Mouse (Mus musculus) C2C12 (cell line): ENCODE measurements around the gene Gm26602. TPM values are rescaled to one million over a fixed set of nuclear protein-coding genes. Genes with fewer than 3 reads are reported as not detected.
A peak's percentile ranks its signal among the peaks of the same experiment; 100 is the strongest.

Experiments used
- H3K27me3 ChIP-seq: one replicate; pipeline ENCODE4 v1.6.1; 2011; ENCODE audit not compliant: control insufficient read depth, insufficient read depth, insufficient read length
- H3K36me3 ChIP-seq: one replicate; pipeline ENCODE4 v1.6.1; 2011; ENCODE audit not compliant: control insufficient read depth, insufficient read depth
- H3K4me3 ChIP-seq: one replicate; pipeline ENCODE4 v1.5.1; 2011; ENCODE audit warnings: mild to moderate bottlenecking, control low read depth; ENCODE audit not compliant: poor library complexity, insufficient read depth, severe bottlenecking
- H3K79me2 ChIP-seq: one replicate; pipeline ENCODE4 v1.6.1; 2011; ENCODE audit not compliant: control insufficient read depth, insufficient read depth
- H3K79me3 ChIP-seq: one replicate; pipeline ENCODE4 v1.6.1; 2011; ENCODE audit warnings: low read depth, control low read depth
- H3ac ChIP-seq: one replicate; pipeline ENCODE3; 2011; ENCODE audit warnings: low read depth; ENCODE audit not compliant: control insufficient read depth, insufficient read length
- CEBPB ChIP-seq: IDR thresholded peaks from one replicate; pipeline ENCODE4 v1.6.1; 2011; ENCODE audit warnings: low read depth, mild to moderate bottlenecking, control low read depth, moderate library complexity
- CTCF ChIP-seq: IDR thresholded peaks from one replicate; pipeline ENCODE4 v1.5.1; 2011; ENCODE audit not compliant: control insufficient read depth, insufficient read depth, insufficient read length
- FOSL1 ChIP-seq: IDR thresholded peaks from one replicate; pipeline ENCODE4 v1.8.0; 2011; ENCODE audit warnings: mild to moderate bottlenecking, low read length; ENCODE audit not compliant: poor library complexity, insufficient read depth, severe bottlenecking
- MAX ChIP-seq: IDR thresholded peaks from one replicate; pipeline ENCODE4 v1.6.1; 2011; ENCODE audit warnings: mild to moderate bottlenecking, control low read depth
- MYOD1 ChIP-seq: IDR thresholded peaks from one replicate; pipeline ENCODE4 v1.6.1; 2011; ENCODE audit warnings: low read depth; ENCODE audit not compliant: control insufficient read depth, insufficient read length
- MYOG ChIP-seq: IDR thresholded peaks from one replicate; pipeline ENCODE4 v1.6.1; 2011; ENCODE audit not compliant: control insufficient read depth, insufficient read length; ENCODE audit errors: extremely low read depth
- USF1 ChIP-seq: IDR thresholded peaks from one replicate; pipeline ENCODE4 v1.6.1; 2011; ENCODE audit warnings: low read depth, mild to moderate bottlenecking, control low read depth, moderate library complexity
- polyA plus RNA-seq: library from polyadenylated mRNA; unstranded; fragments of >200 nt; fragmentation: generic; extraction: Trizol; gene quantifications from one replicate; pipeline ENCODE4 v1.2.1, GENCODE M21; 2012; ENCODE audit warnings: missing spikeins

Gm26602 gene
- polyA plus RNA-seq, 1 experiment: not detected

DNA sequence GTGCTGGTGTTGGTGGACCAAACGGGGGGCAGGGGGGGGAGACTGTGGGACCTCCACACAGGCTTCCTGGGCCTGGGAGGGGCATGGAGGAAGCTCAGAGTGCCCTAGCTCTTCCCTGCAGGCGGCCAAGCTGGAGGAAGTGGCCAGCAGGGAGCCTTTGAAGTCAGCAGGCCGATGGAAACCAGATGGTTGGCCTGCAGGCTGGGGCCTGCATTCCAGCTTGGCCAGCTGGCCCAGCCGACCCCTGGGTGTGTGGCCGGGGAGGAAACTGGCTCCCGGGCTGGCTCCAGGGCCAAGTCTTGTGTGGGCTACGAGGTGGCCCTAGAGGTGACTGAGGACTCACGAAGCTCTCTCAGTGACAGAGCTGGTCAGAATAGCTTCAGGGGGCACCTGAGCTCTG, 22.1 kb downstream of the Gm26602 start:
- H3K4me3 ChIP-seq: no peak overlapping the region
- H3K36me3 ChIP-seq: no peaks in the 10 kb centered on the region
- H3K79me2 ChIP-seq: no peaks in the 10 kb centered on the region
- no peaks in the 10 kb centered on the region for H3K79me3 ChIP-seq
- H3ac ChIP-seq: no peak overlapping the region
- TF ChIP-seq FOSL1: no peak
- TF ChIP-seq MAX: no peak
- TF ChIP-seq CTCF: no peak
- no peak for TF ChIP-seq MYOD1
- H3K27me3 ChIP-seq: no peaks in the 10 kb centered on the region

DNA sequence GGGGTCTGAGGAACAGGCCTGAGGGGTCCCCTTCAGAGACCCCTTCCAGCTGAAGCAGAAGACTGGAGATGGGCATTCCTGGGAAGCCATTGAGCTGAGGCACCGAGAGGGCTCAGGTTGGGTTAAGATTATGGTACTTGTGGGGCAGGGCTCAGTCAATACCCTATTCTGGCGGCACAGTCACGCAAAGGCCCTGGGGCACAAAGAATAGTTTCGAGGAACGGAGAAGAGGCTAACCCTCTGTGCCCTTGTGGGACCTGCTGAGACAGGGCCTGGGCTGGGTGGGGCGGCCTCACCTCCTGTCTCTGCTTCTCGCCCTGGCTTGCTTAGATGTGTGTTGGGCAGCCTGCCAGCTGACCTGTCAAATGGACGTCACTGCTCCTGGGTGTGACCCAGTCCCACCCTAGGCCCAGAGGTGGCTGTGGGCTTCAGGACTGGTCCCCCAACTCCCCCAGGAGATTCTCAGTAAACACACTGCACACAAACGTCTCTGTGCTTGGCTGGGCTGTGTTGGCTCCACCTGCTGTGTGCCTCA, 22.6 kb downstream of the Gm26602 start:
- H3K27me3 ChIP-seq: no peaks in the 10 kb centered on the region
- no peaks in the 10 kb centered on the region for H3K79me3 ChIP-seq
- H3K4me3 ChIP-seq: no peak overlapping the region
- H3ac ChIP-seq: no peak overlapping the region
- H3K79me2 ChIP-seq: no peaks in the 10 kb centered on the region
- no peak for TF ChIP-seq CEBPB
- TF ChIP-seq MYOG: no peak
- TF ChIP-seq CTCF: no peak
- TF ChIP-seq MAX: no peak
- TF ChIP-seq USF1: no peak
- TF ChIP-seq FOSL1: no peak
- TF ChIP-seq MYOD1: no peak
- no peaks in the 10 kb centered on the region for H3K36me3 ChIP-seq

GRCm38 (mm10) chr10:79933861-79934260, 23.2 kb downstream of the Gm26602 start:
- H3K79me2 ChIP-seq: no peaks in the 10 kb centered on the region
- H3K4me3 ChIP-seq: no peak overlapping the region
- no peaks in the 10 kb centered on the region for H3K79me3 ChIP-seq
- no peak for TF ChIP-seq MYOG
- no peak for TF ChIP-seq CEBPB
- no peak for TF ChIP-seq FOSL1
- TF ChIP-seq CTCF: no peak
- TF ChIP-seq MYOD1: no peak
- TF ChIP-seq USF1: no peak
- TF ChIP-seq MAX: no peak
- peak overlapping the region; percentile 16 for H3ac ChIP-seq
- H3K27me3 ChIP-seq: no peaks in the 10 kb centered on the region
- no peaks in the 10 kb centered on the region for H3K36me3 ChIP-seq

DNA sequence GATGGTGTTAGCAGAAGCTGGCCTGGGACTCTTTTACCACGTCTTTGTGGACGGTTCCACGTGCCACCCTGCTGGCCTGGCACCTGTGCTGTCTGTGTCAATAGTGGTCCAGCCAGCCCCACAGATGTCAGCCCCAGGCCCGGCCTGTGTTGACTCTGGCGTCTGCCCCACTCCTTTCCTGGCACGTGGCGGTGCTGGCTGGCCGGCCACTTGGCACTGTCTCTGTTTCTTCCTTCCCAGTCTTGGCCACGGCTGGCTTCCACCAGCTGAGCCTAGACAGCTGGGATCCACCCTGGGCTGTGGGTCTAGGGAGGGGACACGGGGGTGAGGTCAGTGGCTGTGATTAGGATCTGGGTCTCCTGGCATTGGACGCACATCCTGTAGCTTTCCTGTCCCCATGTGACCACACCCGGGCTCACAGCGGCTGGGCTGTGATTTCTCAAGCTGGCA, 23.6 kb downstream of the Gm26602 start:
- Histone ChIP-seq H3K4me3 (no peak overlapping the region), H3ac (no peak overlapping the region), H3K79me3 (no peaks in the 10 kb centered on the region), H3K36me3 (no peaks in the 10 kb centered on the region), H3K79me2 (no peaks in the 10 kb centered on the region), H3K27me3 (no peaks in the 10 kb centered on the region)
- TF ChIP-seq FOSL1 (no peak), MYOD1 (peak; percentile 82), USF1 (peak; percentile 65)

DNA sequence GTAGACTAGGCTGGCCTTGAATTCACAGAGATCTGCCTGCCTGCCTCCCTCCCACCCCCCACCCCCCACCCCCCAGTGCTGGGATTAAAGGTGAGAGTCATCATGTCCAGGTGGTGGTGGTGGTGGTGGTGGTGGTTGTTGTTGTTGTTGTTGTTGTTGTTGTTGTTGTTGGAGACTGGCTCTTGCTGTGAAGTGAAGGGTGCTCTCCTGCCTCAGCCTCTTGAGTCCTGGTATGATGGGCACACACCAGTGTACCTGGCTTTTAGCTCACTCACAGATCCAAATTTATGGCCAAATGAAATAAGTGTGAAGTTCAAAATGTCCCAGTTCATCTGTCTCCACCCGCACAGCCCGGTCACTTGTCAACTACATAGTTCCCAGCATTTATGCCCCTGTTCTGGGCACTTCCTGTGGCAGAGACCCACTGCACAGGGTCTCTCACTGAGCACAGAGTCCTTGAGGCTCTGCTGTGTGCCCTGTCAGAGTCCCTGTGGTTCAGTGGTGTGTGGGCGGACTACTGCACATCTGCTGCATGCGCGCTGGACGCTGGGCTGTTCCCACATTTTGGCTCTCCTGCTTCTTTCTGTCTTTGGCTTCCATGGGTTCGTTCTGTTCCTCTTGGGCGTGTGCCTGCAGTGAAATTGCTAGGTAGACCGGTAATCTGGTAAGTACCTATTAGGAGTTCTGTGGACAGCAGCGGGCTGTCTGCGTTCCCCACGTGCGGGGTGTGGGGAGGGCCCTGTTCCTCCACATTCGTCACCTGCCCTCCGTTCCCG, 24.3 kb downstream of the Gm26602 start:
- TF ChIP-seq MYOD1: no peak
- no peaks in the 10 kb centered on the region for H3K27me3 ChIP-seq
- no peaks in the 10 kb centered on the region for H3K36me3 ChIP-seq
- H3ac ChIP-seq: no peak overlapping the region
- H3K79me2 ChIP-seq: no peaks in the 10 kb centered on the region
- no peak overlapping the region for H3K4me3 ChIP-seq
- no peaks in the 10 kb centered on the region for H3K79me3 ChIP-seq

GRCm38 (mm10) chr10:79936284-79936910, 25.7 kb downstream of the Gm26602 start:
- Histone ChIP-seq H3K4me3 (no peak overlapping the region), H3K79me2 (no peaks in the 10 kb centered on the region), H3K36me3 (no peaks in the 10 kb centered on the region), H3K27me3 (no peaks in the 10 kb centered on the region), H3ac (peak overlapping the region; percentile 18), H3K79me3 (no peaks in the 10 kb centered on the region)
- TF ChIP-seq MYOD1 (no peak), USF1 (no peak), MAX (no peak), FOSL1 (no peak), CEBPB (no peak), MYOG (no peak), CTCF (no peak)
